Mouse (Mus musculus) lung, postnatal 10 days (tissue): ENCODE data around the gene Smpdl3b.
A peak's percentile ranks its signal among the peaks of the same experiment; 100 is the strongest.
"Not testable (repeated sequence)": the region's sequence is repeated elsewhere in the genome, so short reads cannot be mapped to it uniquely, and the experiment has no call there.

Source experiments
- DNase-seq: peaks from one replicate; pipeline ENCODE4 v3.0.0; 2021

Gene Smpdl3b

GRCm38 (mm10) chr4:132778562-132779201 is 21.6 kb upstream of the Smpdl3b start:
- DNase-seq: no peak

- DNase-seq: peak; percentile 80
Observed at GRCm38 (mm10) chr4:132776764-132777163, 19.7 kb upstream of the Smpdl3b start.

- DNase-seq: no peak
Observed at GRCm38 (mm10) chr4:132774905-132775304, 17.9 kb upstream of the Smpdl3b start.

GRCm38 (mm10) chr4:132771776-132772175 is 14.7 kb upstream of the Smpdl3b start:
- DNase-seq: no peak

GRCm38 (mm10) chr4:132767914-132768876 is 11.1 kb upstream of the Smpdl3b start, which contains the start of gene Rpa2:
Rpa2 (plus strand) TSS chr4:132768332.
- peak; percentile 99 for DNase-seq

GRCm38 (mm10) chr4:132763125-132763524 is 6.1 kb upstream of the Smpdl3b start:
- DNase-seq: not testable (repeated sequence)

- no peak for DNase-seq
Observed at GRCm38 (mm10) chr4:132762602-132763001, 5.5 kb upstream of the Smpdl3b start.

- no peak for DNase-seq
Observed at GRCm38 (mm10) chr4:132760296-132760695, 3.2 kb upstream of the Smpdl3b start.

GRCm38 (mm10) chr4:132757633-132758351 is 740 bp upstream of the Smpdl3b start:
- no peak for DNase-seq

GRCm38 (mm10) chr4:132752992-132753391 is 4.1 kb downstream of the Smpdl3b start:
- no peak for DNase-seq

GRCm38 (mm10) chr4:132749258-132749982 is 7.6 kb downstream of the Smpdl3b start:
- DNase-seq: no peak

- no peak for DNase-seq
Observed at GRCm38 (mm10) chr4:132748778-132749177, 8.3 kb downstream of the Smpdl3b start.

- DNase-seq: peak; percentile 72
Observed at GRCm38 (mm10) chr4:132747664-132748259, 9.3 kb downstream of the Smpdl3b start.

- no peak for DNase-seq
Observed at GRCm38 (mm10) chr4:132746911-132747517, 10.0 kb downstream of the Smpdl3b start.

- DNase-seq: peak; percentile 23
Observed at GRCm38 (mm10) chr4:132743992-132744911, 12.8 kb downstream of the Smpdl3b start.

GRCm38 (mm10) chr4:132741491-132741890 is 15.6 kb downstream of the Smpdl3b start:
- no peak for DNase-seq

- DNase-seq: not testable (repeated sequence)
Observed at GRCm38 (mm10) chr4:132737154-132737553, 19.9 kb downstream of the Smpdl3b start.

- DNase-seq: no peak
Observed at GRCm38 (mm10) chr4:132735894-132736293, 21.2 kb downstream of the Smpdl3b start.

GRCm38 (mm10) chr4:132735389-132735788 is 21.7 kb downstream of the Smpdl3b start:
- no peak for DNase-seq

GRCm38 (mm10) chr4:132734766-132735165 is 22.3 kb downstream of the Smpdl3b start:
- DNase-seq: no peak
